ENCODE assay signal across 16 mouse cellular contexts in genomic region chr9:120593383-120594101, GRCm38 (mm10). TPM values are rescaled to one million over a fixed set of nuclear protein-coding genes. Genes with fewer than 3 reads are reported as not detected.
A peak's percentile ranks its signal among the peaks of the same experiment; 100 is the strongest.
DNase-seq lines count a peak whose midpoint lies in the region; ATAC-seq and TF ChIP-seq lines count a peak whose summit lies in the region.
"Had no signal": no experiment of that assay in that cellular context is flagged by ENCODE, and none has a peak within 500 bp of the region (broad histone marks: within the 10 kb centered on the region; RNA-seq: fewer than 3 reads in every experiment).

No protein-coding gene starts in this region.

- no peak overlapping the region for H3K4me3 ChIP-seq in limb, embryonic 11.5 days (ENCODE audit: low read depth, low read length)
- H3K4me3 ChIP-seq in limb, embryonic 10.5 days = no peak overlapping the region
- no peak overlapping the region for H3K4me3 ChIP-seq in C2C12 (ENCODE audit: insufficient read depth, poor library complexity, severe bottlenecking)
- H3K4me3 ChIP-seq in stomach, embryonic 14.5 days (ENCODE audit: low read depth, low read length) = no peak overlapping the region
- H3K4me3 ChIP-seq in forebrain, embryonic 12.5 days (replicated peaks) = no peak overlapping the region
- H3K4me3 ChIP-seq: erythroblast, embryonic 14.5 days; hindbrain, embryonic 13.5 days had no signal

- no peaks in the 10 kb centered on the region for H3K79me3 ChIP-seq in C2C12 (ENCODE audit: low read depth)

- no peaks in the 10 kb centered on the region for H3K79me2 ChIP-seq in C2C12 (ENCODE audit: control insufficient read depth, insufficient read depth)

- no peaks in the 10 kb centered on the region for H3K4me1 ChIP-seq in limb, embryonic 11.5 days (ENCODE audit: control insufficient read depth, insufficient read depth, low read length)
- H3K4me1 ChIP-seq in limb, embryonic 10.5 days = peaks cover 14% of the 10 kb centered on the region
- H3K4me1 ChIP-seq in stomach, embryonic 14.5 days (ENCODE audit: control insufficient read depth, insufficient read depth, low read length) = no peaks in the 10 kb centered on the region
- H3K4me1 ChIP-seq in forebrain, embryonic 12.5 days = peaks cover 33% of the 10 kb centered on the region

- no peaks in the 10 kb centered on the region for H3K36me3 ChIP-seq in limb, embryonic 11.5 days (ENCODE audit: control insufficient read depth, insufficient read depth, low read length)
- no peaks in the 10 kb centered on the region for H3K36me3 ChIP-seq in limb, embryonic 10.5 days
- H3K36me3 ChIP-seq in C2C12 (ENCODE audit: control insufficient read depth, insufficient read depth) = no peaks in the 10 kb centered on the region
- no peaks in the 10 kb centered on the region for H3K36me3 ChIP-seq in stomach, embryonic 14.5 days (ENCODE audit: control insufficient read depth, insufficient read depth, low read length)
- H3K36me3 ChIP-seq in forebrain, embryonic 12.5 days (replicated peaks) = no peaks in the 10 kb centered on the region
- H3K36me3 ChIP-seq: hindbrain, embryonic 13.5 days had no signal

- H3K9ac ChIP-seq in limb, embryonic 11.5 days (ENCODE audit: low read length) = peak overlapping the region; percentile 30; the same call in 1 of the 2 replicates
- H3K9ac ChIP-seq in stomach, embryonic 14.5 days (replicated peaks; ENCODE audit: low read depth, low read length) = no peak overlapping the region
- H3K9ac ChIP-seq in forebrain, embryonic 12.5 days = no peak overlapping the region
- H3K9ac ChIP-seq: hindbrain, embryonic 13.5 days had no signal

- no peak for ATAC-seq in limb, embryonic 11.5 days (ENCODE audit: insufficient number of reproducible peaks, low FRiP score, low TSS enrichment, low read depth)
- no peak for ATAC-seq in stomach, embryonic 14.5 days (ENCODE audit: insufficient number of reproducible peaks, insufficient read depth, low FRiP score, low read depth)
- ATAC-seq in forebrain, embryonic 12.5 days (ENCODE audit: low FRiP score) = no peak

- no peaks in the 10 kb centered on the region for H3K9me3 ChIP-seq in limb, embryonic 11.5 days (ENCODE audit: control insufficient read depth, low read length)
- no peaks in the 10 kb centered on the region for H3K9me3 ChIP-seq in limb, embryonic 10.5 days (replicated peaks)
- no peaks in the 10 kb centered on the region for H3K9me3 ChIP-seq in stomach, embryonic 14.5 days (ENCODE audit: control insufficient read depth, low read depth, low read length)
- H3K9me3 ChIP-seq in forebrain, embryonic 12.5 days = no peaks in the 10 kb centered on the region
- H3K9me3 ChIP-seq: hindbrain, embryonic 13.5 days had no signal

- H3K4me2 ChIP-seq in limb, embryonic 11.5 days (ENCODE audit: low read depth, severe bottlenecking) = no peak overlapping the region
- no peak overlapping the region for H3K4me2 ChIP-seq in stomach, embryonic 14.5 days (replicated peaks; ENCODE audit: low read depth, low read length)
- H3K4me2 ChIP-seq in forebrain, embryonic 12.5 days = no peak overlapping the region
- H3K4me2 ChIP-seq: hindbrain, embryonic 13.5 days had no signal

- no peaks in the 10 kb centered on the region for H3K27me3 ChIP-seq in limb, embryonic 11.5 days (ENCODE audit: control insufficient read depth, insufficient read depth, low read length)
- no peaks in the 10 kb centered on the region for H3K27me3 ChIP-seq in limb, embryonic 10.5 days (ENCODE audit: low read depth, poor library complexity, severe bottlenecking)
- H3K27me3 ChIP-seq in C2C12 (ENCODE audit: control insufficient read depth, insufficient read depth, insufficient read length) = no peaks in the 10 kb centered on the region
- no peaks in the 10 kb centered on the region for H3K27me3 ChIP-seq in stomach, embryonic 14.5 days (ENCODE audit: control insufficient read depth, insufficient read depth, low read length)
- 0 out of 2 replicates have a peak, but pooled peaks cover 13% of the 10 kb centered on the region for H3K27me3 ChIP-seq in forebrain, embryonic 12.5 days

- TF ChIP-seq CTCF in C2C12 (IDR thresholded peaks at IDR 0.05; ENCODE audit: control insufficient read depth, insufficient read depth, insufficient read length) = no peak

- 64% methylated on average over 9 of the region's 9 CpGs for WGBS in limb, embryonic 11.5 days
- 72% methylated on average over 9 of the region's 9 CpGs for WGBS in limb, embryonic 10.5 days
- 58% methylated on average over 9 of the region's 9 CpGs for whole genome bisulfite sequencing in stomach, embryonic 14.5 days
- 34% methylated on average over 9 of the region's 9 CpGs for WGBS in forebrain, embryonic 12.5 days

- H3K27ac ChIP-seq in limb, embryonic 11.5 days (replicated peaks; ENCODE audit: low read depth, low read length) = no peak overlapping the region
- no peak overlapping the region for H3K27ac ChIP-seq in limb, embryonic 10.5 days
- H3K27ac ChIP-seq in stomach, embryonic 14.5 days (ENCODE audit: low read length) = peak overlapping the region; percentile 63
- no peak overlapping the region for H3K27ac ChIP-seq in forebrain, embryonic 12.5 days
- H3K27ac ChIP-seq: hindbrain, embryonic 13.5 days had no signal

- H3ac ChIP-seq in C2C12 (ENCODE audit: control insufficient read depth, insufficient read length, low read depth) = no peak overlapping the region

- DNase-seq in limb, embryonic 11.5 days (ENCODE audit: low spot score) = no peak
- no peak for DNase-seq in limb, embryonic 10.5 days (ENCODE audit: low spot score)
- peak; percentile 63 for DNase-seq in NIH3T3 (ENCODE audit: low read depth)
- DNase-seq in heart, adult 9 months (ENCODE audit: low spot score in 2 of 2) = no peak
- DNase-seq: cerebellum, adult 9-10 months; gastrocnemius, postnatal 10 days; kidney, postnatal 14 days; lung, postnatal 10 days; right cerebral cortex, adult 18-20 months; thymus, postnatal 25 days had no signal

TF ChIP-seq in C2C12, 6 proteins besides CTCF, POLR2A, EP300 and RAD21:
- TF ChIP-seq MAX (IDR thresholded peaks at IDR 0.05) = peak; percentile 10
- TF ChIP-seq USF1 (IDR thresholded peaks at IDR 0.05; ENCODE audit: low read depth) = no peak

RNA-seq across cellular contexts. Expression of gene Rpl14, which starts 22.3 kb away (rescaled TPM):
- polyA plus RNA-seq in limb, embryonic 11.5 days (2014; fragmentation: Nextera tagmentation; extraction: Ambion mirVana) = 962 and 998 TPM in 2 replicates
- polyA plus RNA-seq in limb, embryonic 10.5 days (2016; fragmentation: Nextera tagmentation; extraction: Ambion mirVana) = 757 and 864 TPM in 2 replicates
- 1,443 TPM for polyA plus RNA-seq in C2C12 (2012; fragmentation: generic; extraction: Trizol)
- 1,122 and 1,132 TPM in 2 replicates for polyA plus RNA-seq in stomach, embryonic 14.5 days (2014; fragmentation: Nextera tagmentation; extraction: Ambion mirVana)
- 610 and 612 TPM in 2 replicates for polyA plus RNA-seq in forebrain, embryonic 12.5 days (2016; fragmentation: Nextera tagmentation; extraction: Ambion mirVana)

RNA-seq across cellular contexts. Expression of gene Entpd3, which starts 53.9 kb away (rescaled TPM):
- 0.19 and 0.21 TPM in 2 replicates for polyA plus RNA-seq in limb, embryonic 11.5 days (2014; fragmentation: Nextera tagmentation; extraction: Ambion mirVana)
- polyA plus RNA-seq in limb, embryonic 10.5 days (2016; fragmentation: Nextera tagmentation; extraction: Ambion mirVana) = 0.26 and 0.33 TPM in 2 replicates
- 0.02 TPM for polyA plus RNA-seq in C2C12 (2012; fragmentation: generic; extraction: Trizol)
- polyA plus RNA-seq in stomach, embryonic 14.5 days (2014; fragmentation: Nextera tagmentation; extraction: Ambion mirVana) = 6.3 and 7.7 TPM in 2 replicates
- polyA plus RNA-seq in forebrain, embryonic 12.5 days (2016; fragmentation: Nextera tagmentation; extraction: Ambion mirVana) = 0.23 and 0.36 TPM in 2 replicates
- polyA plus RNA-seq: heart, postnatal 0 days had no signal
